Mouse (Mus musculus) embryonic fibroblast, embryonic 13.5 days (primary cell): Measurements from ENCODE around the gene C2cd4c.

Experiments used
- CTCF ChIP-seq: IDR thresholded peaks from 2 replicates; pipeline ENCODE4 v1.5.1; 2011; ENCODE audit warnings: mild to moderate bottlenecking, control low read depth, low read length, moderate library complexity, borderline replicate concordance; ENCODE audit not compliant: insufficient read depth
- POLR2A ChIP-seq: IDR thresholded peaks from 2 replicates; pipeline ENCODE4 v1.6.1; 2011; ENCODE audit warnings: low read depth, mild to moderate bottlenecking, control low read depth, low read length, moderate library complexity

DNA sequence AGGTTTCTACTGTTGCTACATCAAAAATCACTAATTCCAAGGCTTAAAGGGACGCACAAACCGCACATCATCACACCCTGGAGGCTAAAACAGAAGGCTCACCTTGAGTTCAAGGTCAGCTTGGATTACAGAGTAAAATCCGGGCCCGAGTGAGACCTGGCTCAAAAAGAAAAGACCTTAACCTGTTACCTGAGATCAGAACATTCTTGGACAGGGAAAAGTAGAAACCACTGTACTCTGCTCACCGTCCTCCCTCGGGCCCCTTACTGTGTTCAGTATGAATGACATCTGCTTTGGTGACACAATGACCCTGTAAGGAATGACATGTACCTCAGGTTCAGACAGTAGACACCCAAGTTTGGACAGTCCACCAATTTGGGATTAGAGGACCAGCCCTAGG lies 39.0 kb downstream of the C2cd4c start:
- no peak for TF ChIP-seq CTCF
- TF ChIP-seq POLR2A: no peak
